In the genomic region with DNA sequence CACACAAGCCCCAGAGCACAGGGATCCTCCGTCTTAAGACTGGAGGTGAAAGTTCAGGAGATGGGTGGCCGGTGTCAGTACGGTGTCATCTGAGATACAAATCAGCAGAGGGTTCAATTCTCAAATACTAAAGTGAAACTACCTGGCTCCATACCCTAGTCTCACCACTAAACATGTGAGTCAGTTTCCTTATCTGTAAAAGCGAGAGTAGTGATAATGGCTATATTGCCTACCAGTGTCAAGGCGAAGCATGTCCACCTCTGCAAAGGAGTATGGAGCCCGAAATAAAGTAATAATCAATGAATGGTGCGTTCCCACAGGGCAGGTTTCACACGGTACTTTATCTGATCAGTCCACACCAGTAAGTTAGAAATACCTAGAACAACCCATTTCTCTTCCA, we compare ENCODE assay signal across 19 mouse cellular contexts. TPM values are rescaled to one million over a fixed set of nuclear protein-coding genes. Genes with fewer than 3 reads are reported as not detected.
DNase-seq lines count a peak whose midpoint lies in the region; ATAC-seq and TF ChIP-seq lines count a peak whose summit lies in the region.
"Had no signal": no experiment of that assay in that cellular context is flagged by ENCODE, and none has a peak within 500 bp of the region (broad histone marks: within the 10 kb centered on the region; RNA-seq: fewer than 3 reads in every experiment).

No protein-coding gene starts in this region.

- no peaks in the 10 kb centered on the region for H3K36me3 ChIP-seq in forebrain, embryonic 10.5 days (replicated peaks)
- H3K36me3 ChIP-seq in forebrain, embryonic 16.5 days (ENCODE audit: control insufficient read depth, insufficient read depth), result no peaks in the 10 kb centered on the region
- H3K36me3 ChIP-seq in midbrain, embryonic 12.5 days, result no peaks in the 10 kb centered on the region
- no peaks in the 10 kb centered on the region for H3K36me3 ChIP-seq in midbrain, postnatal 0 days (ENCODE audit: insufficient read depth, low read length)
- no peaks in the 10 kb centered on the region for H3K36me3 ChIP-seq in intestine, embryonic 15.5 days
- H3K36me3 ChIP-seq: heart, embryonic 10.5 days; hindbrain, embryonic 15.5 days had no signal

- H3K4me2 ChIP-seq in forebrain, embryonic 16.5 days (ENCODE audit: low read length), result no peak overlapping the region
- H3K4me2 ChIP-seq in midbrain, embryonic 12.5 days (replicated peaks), result no peak overlapping the region
- H3K4me2 ChIP-seq in midbrain, postnatal 0 days (ENCODE audit: low read depth, low read length, poor library complexity, severe bottlenecking), result no peak overlapping the region
- H3K4me2 ChIP-seq in intestine, embryonic 15.5 days (replicated peaks), result no peak overlapping the region
- H3K4me2 ChIP-seq: hindbrain, embryonic 15.5 days had no signal

- WGBS in forebrain, embryonic 10.5 days, result 94% methylated on average over 8 of the region's 8 CpGs
- 96% methylated on average over 8 of the region's 8 CpGs for WGBS in forebrain, embryonic 16.5 days
- 93% methylated on average over 8 of the region's 8 CpGs for WGBS in midbrain, embryonic 12.5 days
- WGBS in midbrain, postnatal 0 days, result 95% methylated on average over 8 of the region's 8 CpGs
- WGBS in intestine, embryonic 15.5 days, result 72% methylated on average over 8 of the region's 8 CpGs

- no peaks in the 10 kb centered on the region for H3K9me3 ChIP-seq in forebrain, embryonic 10.5 days
- H3K9me3 ChIP-seq in forebrain, embryonic 16.5 days (ENCODE audit: control insufficient read depth, low read length), result no peaks in the 10 kb centered on the region
- no peaks in the 10 kb centered on the region for H3K9me3 ChIP-seq in midbrain, embryonic 12.5 days
- no peaks in the 10 kb centered on the region for H3K9me3 ChIP-seq in midbrain, postnatal 0 days (ENCODE audit: low read length)
- H3K9me3 ChIP-seq in intestine, embryonic 15.5 days, result no peaks in the 10 kb centered on the region
- H3K9me3 ChIP-seq: heart, embryonic 10.5 days; hindbrain, embryonic 15.5 days had no signal

- no peak overlapping the region for H3K4me3 ChIP-seq in forebrain, embryonic 10.5 days
- H3K4me3 ChIP-seq in forebrain, embryonic 16.5 days (replicated peaks; ENCODE audit: low read length), result no peak overlapping the region
- no peak overlapping the region for H3K4me3 ChIP-seq in midbrain, embryonic 12.5 days
- no peak overlapping the region for H3K4me3 ChIP-seq in midbrain, postnatal 0 days (ENCODE audit: low read depth, low read length)
- no peak overlapping the region for H3K4me3 ChIP-seq in intestine, embryonic 15.5 days (replicated peaks)
- H3K4me3 ChIP-seq: heart, embryonic 10.5 days; hindbrain, embryonic 15.5 days had no signal

- DNase-seq in forebrain, embryonic 10.5 days (ENCODE audit: extremely low spot score, low spot score), result no peak
- no peak for DNase-seq in midbrain, postnatal 0 days (ENCODE audit: low spot score)
- DNase-seq: adrenal gland, postnatal 10 days; heart, postnatal 4 days; kidney, adult 2 months; lung, adult 18-20 months; lung, postnatal 10 days; thymus, adult 18-20 months; thymus, postnatal 36 days had no signal

- no peak for ATAC-seq in forebrain, embryonic 16.5 days
- no peak for ATAC-seq in midbrain, embryonic 12.5 days (ENCODE audit: low FRiP score, low read depth)
- ATAC-seq in midbrain, postnatal 0 days (ENCODE audit: low FRiP score), result no peak
- ATAC-seq in intestine, embryonic 15.5 days, result peak; percentile 63; the same call in 1 of the 2 replicates
- peak; percentile 59 for ATAC-seq in megakaryocyte-erythroid progenitor cell, adult 5-6 weeks (replicated peaks; ENCODE audit: low FRiP score, low TSS enrichment, poor library complexity, severe bottlenecking)
- no peak for ATAC-seq in monocyte, adult 5-6 weeks (replicated peaks; ENCODE audit: insufficient number of reproducible peaks, low FRiP score, low TSS enrichment, poor library complexity, severe bottlenecking)
- ATAC-seq in cerebellum, adult (ENCODE audit: insufficient number of reproducible peaks, low FRiP score, low TSS enrichment), result no peak

- peaks cover 29% of the 10 kb centered on the region for H3K4me1 ChIP-seq in forebrain, embryonic 10.5 days
- peaks cover 22% of the 10 kb centered on the region for H3K4me1 ChIP-seq in forebrain, embryonic 16.5 days (replicated peaks; ENCODE audit: control insufficient read depth, insufficient read depth, low read length)
- peaks cover 20% of the 10 kb centered on the region for H3K4me1 ChIP-seq in midbrain, embryonic 12.5 days
- peaks cover 8% of the 10 kb centered on the region for H3K4me1 ChIP-seq in midbrain, postnatal 0 days (ENCODE audit: insufficient read depth, low read length)
- no peaks in the 10 kb centered on the region for H3K4me1 ChIP-seq in intestine, embryonic 15.5 days (replicated peaks)

- H3K9ac ChIP-seq in forebrain, embryonic 16.5 days (replicated peaks; ENCODE audit: low read depth, low read length), result no peak overlapping the region
- H3K9ac ChIP-seq in midbrain, embryonic 12.5 days (replicated peaks), result no peak overlapping the region
- no peak overlapping the region for H3K9ac ChIP-seq in midbrain, postnatal 0 days (replicated peaks; ENCODE audit: low read length, poor library complexity, severe bottlenecking)
- H3K9ac ChIP-seq in intestine, embryonic 15.5 days, result no peak overlapping the region
- H3K9ac ChIP-seq: hindbrain, embryonic 15.5 days had no signal

- H3K27me3 ChIP-seq in forebrain, embryonic 10.5 days (ENCODE audit: poor library complexity, severe bottlenecking), result no peaks in the 10 kb centered on the region
- H3K27me3 ChIP-seq in forebrain, embryonic 16.5 days (replicated peaks; ENCODE audit: control insufficient read depth, insufficient read depth, low read length), result no peaks in the 10 kb centered on the region
- H3K27me3 ChIP-seq in midbrain, embryonic 12.5 days, result no peaks in the 10 kb centered on the region
- H3K27me3 ChIP-seq in midbrain, postnatal 0 days (ENCODE audit: insufficient read depth, low read length), result no peaks in the 10 kb centered on the region
- H3K27me3 ChIP-seq in intestine, embryonic 15.5 days (replicated peaks), result no peaks in the 10 kb centered on the region
- H3K27me3 ChIP-seq: CH12.LX; hindbrain, embryonic 15.5 days had no signal

- H3K27ac ChIP-seq in forebrain, embryonic 10.5 days, result peak overlapping the region; percentile 90
- no peak overlapping the region for H3K27ac ChIP-seq in forebrain, embryonic 16.5 days (ENCODE audit: low read length)
- 0 out of 2 replicates have a peak overlapping the region, but pooled peaks have one; percentile 11 for H3K27ac ChIP-seq in midbrain, embryonic 12.5 days (replicated peaks)
- H3K27ac ChIP-seq in midbrain, postnatal 0 days (ENCODE audit: low read depth, low read length), result no peak overlapping the region
- no peak overlapping the region for H3K27ac ChIP-seq in intestine, embryonic 15.5 days
- H3K27ac ChIP-seq: heart, embryonic 10.5 days; kidney, postnatal 0 days had no signal

- TF ChIP-seq CTCF in midbrain, postnatal 0 days (IDR thresholded peaks at IDR 0.05), result no peak

RNA-seq across cellular contexts. Expression of a gene that starts 43.4 kb away (rescaled TPM):
- 8.1 and 8.5 TPM in 2 replicates for polyA plus RNA-seq in forebrain, embryonic 10.5 days (2016; fragmentation: Nextera tagmentation; extraction: Ambion mirVana)
- polyA plus RNA-seq in forebrain, embryonic 16.5 days (2015; fragmentation: Nextera tagmentation; extraction: Ambion mirVana), result 14.0 and 15.0 TPM in 2 replicates
- polyA plus RNA-seq in midbrain, embryonic 12.5 days (2016; fragmentation: Nextera tagmentation; extraction: Ambion mirVana), result 13.9 and 15.8 TPM in 2 replicates
- 3.2 and 3.8 TPM in 2 replicates for total RNA-seq in midbrain, postnatal 0 days (2014; rRNA removed)
- 12.3 and 13.2 TPM in 2 replicates for polyA plus RNA-seq in midbrain, postnatal 0 days (2015; fragmentation: Nextera tagmentation; extraction: Ambion mirVana)
- 14.6 and 14.9 TPM in 2 replicates for polyA plus RNA-seq in intestine, embryonic 15.5 days (2015; fragmentation: Nextera tagmentation; extraction: Ambion mirVana)
- total RNA-seq in megakaryocyte-erythroid progenitor cell, adult 5-6 weeks (2014; fragmentation: Nextera tagmentation), result 3.6 and 3.9 TPM in 2 replicates
- 5.4 and 7.3 TPM in 2 replicates for total RNA-seq in megakaryocyte-erythroid progenitor cell, adult 5-6 weeks (2017)
- total RNA-seq in monocyte, adult 5-6 weeks (2017), result 8.0 to 13.2 TPM (median 12.6 TPM) in 3 replicates

Comparison
In these comparisons a context has a peak if more than half of its experiments do, and no peak if none do; other contexts are left out.
1. H3K27ac ChIP-seq: peak in forebrain, embryonic 10.5 days (single experiment) and midbrain, embryonic 12.5 days (single experiment); none in forebrain, embryonic 16.5 days (single experiment), midbrain, postnatal 0 days (single experiment) and intestine, embryonic 15.5 days (single experiment).
2. ATAC-seq: peak in intestine, embryonic 15.5 days (single experiment) and megakaryocyte-erythroid progenitor cell, adult 5-6 weeks (single experiment); none in forebrain, embryonic 16.5 days (single experiment), midbrain, embryonic 12.5 days (single experiment), midbrain, postnatal 0 days (single experiment), monocyte, adult 5-6 weeks (single experiment) and cerebellum, adult (single experiment).